Comparison of ENCODE assay signal across 18 mouse cellular contexts in the genomic region with DNA sequence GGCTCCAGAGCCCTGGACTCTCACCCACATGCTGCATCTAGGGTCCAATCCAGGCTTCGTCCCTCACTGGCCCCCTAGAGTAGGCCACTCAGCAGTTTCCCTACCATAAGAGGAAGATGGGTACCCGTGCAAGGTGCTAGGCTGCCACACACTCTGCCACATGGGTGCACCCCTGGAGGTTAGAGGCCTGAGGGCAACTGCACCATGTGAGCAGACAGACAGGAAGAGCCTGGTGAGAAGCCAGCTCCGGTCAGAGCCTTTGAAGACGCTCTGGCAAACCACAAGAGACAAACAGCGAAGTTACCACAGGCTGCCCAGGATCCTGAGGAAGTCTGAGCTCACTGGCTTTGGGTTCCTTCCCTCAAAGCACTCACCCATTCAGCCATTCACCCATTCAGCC. TPM values are rescaled to one million over a fixed set of nuclear protein-coding genes. Genes with fewer than 3 reads are reported as not detected.
DNase-seq lines count a peak whose midpoint lies in the region; ATAC-seq and TF ChIP-seq lines count a peak whose summit lies in the region.
"Had no signal": no experiment of that assay in that cellular context is flagged by ENCODE, and none has a peak within 500 bp of the region (broad histone marks: within the 10 kb centered on the region; RNA-seq: fewer than 3 reads in every experiment).

No protein-coding gene starts in this region.

- ATAC-seq in granulocyte monocyte progenitor cell, adult 5-6 weeks (replicated peaks; ENCODE audit: poor library complexity, severe bottlenecking) = peak; percentile 90
- no peak for ATAC-seq in stomach, postnatal 0 days (ENCODE audit: low FRiP score, low TSS enrichment)
- ATAC-seq: forebrain, embryonic 16.5 days; Patski had no signal

- H3K27me3 ChIP-seq in stomach, postnatal 0 days (ENCODE audit: control insufficient read depth, insufficient read depth, low read length) = no peaks in the 10 kb centered on the region

- H3K4me3 ChIP-seq in stomach, postnatal 0 days (ENCODE audit: low read depth, low read length) = no peak overlapping the region
- H3K4me3 ChIP-seq: erythroblast, embryonic 14.5 days; hindbrain, embryonic 10.5 days; neural tube, embryonic 13.5 days had no signal

- TF ChIP-seq EP300 in stomach, postnatal 0 days (optimal IDR thresholded peaks at IDR 0.05) = no peak

- 0 out of 2 replicates have a peak, but pooled peaks cover 5% of the 10 kb centered on the region for H3K4me1 ChIP-seq in stomach, postnatal 0 days (replicated peaks; ENCODE audit: control insufficient read depth, insufficient read depth)

- H3K9me3 ChIP-seq in stomach, postnatal 0 days (ENCODE audit: control insufficient read depth, low read length) = no peaks in the 10 kb centered on the region
- H3K9me3 ChIP-seq: hindbrain, embryonic 10.5 days; neural tube, embryonic 13.5 days had no signal

- no peak overlapping the region for H3K4me2 ChIP-seq in stomach, postnatal 0 days (replicated peaks; ENCODE audit: low read depth)
- H3K4me2 ChIP-seq: neural tube, embryonic 13.5 days had no signal

- intact Hi-C loops in heart, postnatal 36 days (cut with DNase I) = no loop called here

- no peak for TF ChIP-seq CTCF in stomach, postnatal 0 days (IDR thresholded peaks at IDR 0.05; ENCODE audit: low read depth)

- DNase-seq in layer of hippocampus, adult 9-11 months = peak; percentile 88
- DNase-seq in layer of hippocampus, adult 18-20 months (ENCODE audit: low spot score in 2 of 2) = no peak
- DNase-seq in naive thymus-derived CD4-positive, alpha-beta T cell, adult 2 months (ENCODE audit: low read depth) = peak; percentile 21
- peak; percentile 47 for DNase-seq in thymus, postnatal 4 days
- DNase-seq in heart, postnatal 36 days = no peak
- DNase-seq in stomach, postnatal 0 days (ENCODE audit: low spot score) = no peak
- no peak for DNase-seq in adrenal gland, postnatal 14 days
- DNase-seq: cerebellum, postnatal 25 days; heart, adult 18-20 months; kidney, adult 9 months; kidney, postnatal 4 days had no signal

- H3K36me3 ChIP-seq in stomach, postnatal 0 days (ENCODE audit: control insufficient read depth, insufficient read depth, low read length) = no peaks in the 10 kb centered on the region
- H3K36me3 ChIP-seq: hindbrain, embryonic 10.5 days; neural tube, embryonic 13.5 days had no signal

- H3K9ac ChIP-seq in stomach, postnatal 0 days (ENCODE audit: low read length) = no peak overlapping the region
- H3K9ac ChIP-seq: liver, embryonic 14.5 days; neural tube, embryonic 13.5 days had no signal

- no peak overlapping the region for H3K27ac ChIP-seq in stomach, postnatal 0 days (replicated peaks)
- H3K27ac ChIP-seq: hindbrain, embryonic 10.5 days; liver, embryonic 14.5 days; neural tube, embryonic 13.5 days had no signal

- WGBS in stomach, postnatal 0 days = 71% methylated on average over 5 of the region's 5 CpGs

RNA-seq across cellular contexts. Expression of a gene that starts 13.3 kb away (rescaled TPM):
- 10 to 100 TPM; 25.9 to 29.0 TPM for total RNA-seq in layer of hippocampus, adult 18-20 months (2021)
- total RNA-seq in granulocyte monocyte progenitor cell, adult 5-6 weeks (2014; fragmentation: Nextera tagmentation) = 11.1 and 13.4 TPM in 2 replicates
- total RNA-seq in granulocyte monocyte progenitor cell, adult 5-6 weeks (2017) = 4.2 and 7.8 TPM in 2 replicates
- 1 to 10 TPM; 5.6 to 5.9 TPM for total RNA-seq in heart, postnatal 36 days (2021)
- 35.3 and 36.6 TPM in 2 replicates for polyA plus RNA-seq in stomach, postnatal 0 days (2015; fragmentation: Nextera tagmentation; extraction: Ambion mirVana)
- total RNA-seq in adrenal gland, postnatal 14 days (2021) = 9.6 and 10.9 TPM in 2 replicates
- polyA plus RNA-seq: Patski had no signal

RNA-seq across cellular contexts. Expression of a gene that starts 14.4 kb away (rescaled TPM):
- 100 to 1,000 TPM; 128 to 132 TPM for total RNA-seq in layer of hippocampus, adult 18-20 months (2021)
- 81.9 and 100 TPM in 2 replicates for total RNA-seq in granulocyte monocyte progenitor cell, adult 5-6 weeks (2014; fragmentation: Nextera tagmentation)
- total RNA-seq in granulocyte monocyte progenitor cell, adult 5-6 weeks (2017) = 101 and 111 TPM in 2 replicates
- total RNA-seq in heart, postnatal 36 days (2021) = 100 to 1,000 TPM; 164 to 172 TPM
- 154 and 166 TPM in 2 replicates for polyA plus RNA-seq in stomach, postnatal 0 days (2015; fragmentation: Nextera tagmentation; extraction: Ambion mirVana)
- total RNA-seq in adrenal gland, postnatal 14 days (2021) = 429 and 451 TPM in 2 replicates

RNA-seq across cellular contexts. Expression of a gene that starts 14.7 kb away (rescaled TPM):
- 10 to 100 TPM; 48.3 to 49.3 TPM for total RNA-seq in layer of hippocampus, adult 18-20 months (2021)
- total RNA-seq in granulocyte monocyte progenitor cell, adult 5-6 weeks (2014; fragmentation: Nextera tagmentation) = 29.2 and 29.7 TPM in 2 replicates
- total RNA-seq in granulocyte monocyte progenitor cell, adult 5-6 weeks (2017) = 31.1 and 38.5 TPM in 2 replicates
- total RNA-seq in heart, postnatal 36 days (2021) = 10 to 100 TPM; 12.4 to 16.6 TPM
- polyA plus RNA-seq in stomach, postnatal 0 days (2015; fragmentation: Nextera tagmentation; extraction: Ambion mirVana) = 10.4 and 11.2 TPM in 2 replicates
- 33.8 and 38.4 TPM in 2 replicates for total RNA-seq in adrenal gland, postnatal 14 days (2021)

RNA-seq across cellular contexts. Expression of a gene that starts 45.5 kb away (rescaled TPM):
- total RNA-seq in layer of hippocampus, adult 18-20 months (2021) = 10 to 100 TPM; 34.7 to 38.4 TPM
- total RNA-seq in granulocyte monocyte progenitor cell, adult 5-6 weeks (2014; fragmentation: Nextera tagmentation) = 288 and 331 TPM in 2 replicates
- total RNA-seq in granulocyte monocyte progenitor cell, adult 5-6 weeks (2017) = 99.4 and 109 TPM in 2 replicates
- total RNA-seq in heart, postnatal 36 days (2021) = 1 to 10 TPM; 3.1 to 4.6 TPM
- 2.0 and 2.6 TPM in 2 replicates for polyA plus RNA-seq in stomach, postnatal 0 days (2015; fragmentation: Nextera tagmentation; extraction: Ambion mirVana)
- 4.1 and 16.3 TPM in 2 replicates for total RNA-seq in adrenal gland, postnatal 14 days (2021)

RNA-seq across cellular contexts. Expression of a gene that starts 51.4 kb away (rescaled TPM):
- total RNA-seq in layer of hippocampus, adult 18-20 months (2021) = 10 to 100 TPM; 13.4 to 14.1 TPM
- 1.6 and 3.7 TPM in 2 replicates for total RNA-seq in granulocyte monocyte progenitor cell, adult 5-6 weeks (2014; fragmentation: Nextera tagmentation)
- 0.77 and 1.9 TPM in 2 replicates for total RNA-seq in granulocyte monocyte progenitor cell, adult 5-6 weeks (2017)
- total RNA-seq in heart, postnatal 36 days (2021) = 1 to 10 TPM; 7.2 to 8.1 TPM
- polyA plus RNA-seq in stomach, postnatal 0 days (2015; fragmentation: Nextera tagmentation; extraction: Ambion mirVana) = 5.5 and 6.0 TPM in 2 replicates
- 8.2 and 10.4 TPM in 2 replicates for total RNA-seq in adrenal gland, postnatal 14 days (2021)

Comparison
In these comparisons a context has a peak if more than half of its experiments do, and no peak if none do; other contexts are left out.
1. DNase-seq: peak in layer of hippocampus, adult 9-11 months (single experiment), naive thymus-derived CD4-positive, alpha-beta T cell, adult 2 months (single experiment) and thymus, postnatal 4 days (single experiment); none in layer of hippocampus, adult 18-20 months (0 of 2), heart, postnatal 36 days (0 of 2), stomach, postnatal 0 days (single experiment) and adrenal gland, postnatal 14 days (single experiment).